Mouse (Mus musculus) right cerebral cortex, postnatal 36 days (tissue): ENCODE results near the gene Tmod4.
"Not testable (repeated sequence)": the region's sequence is repeated elsewhere in the genome, so short reads cannot be mapped to it uniquely, and the experiment has no call there.

Experiments
- DNase-seq, 2 experiments: peaks; one replicate each; pipeline ENCODE4 v3.0.0; 2022; ENCODE audit warnings: low spot score in 2 of 2, mixed read lengths in 1 of 2

The Tmod4 gene

GRCm38 (mm10) chr3:95124246-95124645 is at the start of gene Tmod4:
Gene Tmod4 (plus strand): TSS chr3:95124476.
- no peak for DNase-seq

- DNase-seq: no peak
Observed at GRCm38 (mm10) chr3:95088071-95088470, 36.2 kb upstream of the Tmod4 start.

- DNase-seq: no peak
Observed at GRCm38 (mm10) chr3:95100854-95101253, 23.4 kb upstream of the Tmod4 start.

- DNase-seq: peak; percentile 25 to 45
Observed at GRCm38 (mm10) chr3:95105121-95105520, 19.2 kb upstream of the Tmod4 start.

- no peak for DNase-seq
Observed at GRCm38 (mm10) chr3:95105586-95106337, 18.5 kb upstream of the Tmod4 start.

- peak; percentile 94 to 95 for DNase-seq
Observed at GRCm38 (mm10) chr3:95106338-95107117, 17.7 kb upstream of the Tmod4 start, which contains the start of gene Pip5k1a. Gene Pip5k1a (minus strand): TSS chr3:95106930.

GRCm38 (mm10) chr3:95107308-95107707 is 17.0 kb upstream of the Tmod4 start:
- DNase-seq: not testable (repeated sequence)

- no peak for DNase-seq
Observed at GRCm38 (mm10) chr3:95107898-95108297, 16.4 kb upstream of the Tmod4 start.

GRCm38 (mm10) chr3:95110911-95111726 is 13.2 kb upstream of the Tmod4 start, which contains the start of gene Vps72:
Gene Vps72 (plus strand): TSS chr3:95111022.
- DNase-seq: peak; percentile 86 to 88

- DNase-seq: no peak
Observed at GRCm38 (mm10) chr3:95112760-95113159, 11.5 kb upstream of the Tmod4 start.

- DNase-seq: no peak
Observed at GRCm38 (mm10) chr3:95117751-95118150, 6.5 kb upstream of the Tmod4 start.

- no peak for DNase-seq
Observed at GRCm38 (mm10) chr3:95121580-95121979, 2.7 kb upstream of the Tmod4 start.

GRCm38 (mm10) chr3:95124972-95125371 is 696 bp downstream of the Tmod4 start:
- DNase-seq: no peak

- no peak for DNase-seq
Observed at GRCm38 (mm10) chr3:95129226-95129651, 5.0 kb downstream of the Tmod4 start.

GRCm38 (mm10) chr3:95130081-95130480 is 5.8 kb downstream of the Tmod4 start:
- DNase-seq: no peak

- not testable (repeated sequence) for DNase-seq
Observed at GRCm38 (mm10) chr3:95132389-95132788, 8.1 kb downstream of the Tmod4 start.

GRCm38 (mm10) chr3:95133176-95133575 is 8.9 kb downstream of the Tmod4 start:
- no peak for DNase-seq

- DNase-seq: peak; percentile 92 to 93
Observed at GRCm38 (mm10) chr3:95133680-95134101, 9.4 kb downstream of the Tmod4 start, which contains the start of the genes Scnm1 and Lysmd1. Gene Scnm1 (minus strand): TSS chr3:95134011. Gene Lysmd1 (plus strand): TSS chr3:95134088.

GRCm38 (mm10) chr3:95134133-95134532 is 9.9 kb downstream of the Tmod4 start:
- DNase-seq: not testable (repeated sequence)

- DNase-seq: peak in 1 of 2 experiments; percentile 46
Observed at GRCm38 (mm10) chr3:95135023-95135422, 10.7 kb downstream of the Tmod4 start.

- no peak for DNase-seq
Observed at GRCm38 (mm10) chr3:95135433-95136052, 11.3 kb downstream of the Tmod4 start.
